Mouse (Mus musculus) intestine, embryonic 14.5 days (tissue): ENCODE measurements at regions not wholly inside any gene's neighbourhood (a gene's known extent, or its start where the extent isn't known, plus 50 kb on each side); places are given as distances from the start of the nearest gene placed in this dataset.

Experiments used
- ATAC-seq: fragments of 200-750 bp; cut with Nextera tagmentation; replicated peaks from 2 replicates; pipeline ENCODE4 v1.8.0; 2017; ENCODE audit warnings: low read depth, moderate number of reproducible peaks, moderate TSS enrichment, moderate library complexity; ENCODE audit not compliant: low FRiP score, low TSS enrichment
- DNase-seq: peaks from one replicate; pipeline ENCODE4 v3.0.0-alpha.2; 2018; ENCODE audit warnings: low spot score
- H3K27ac ChIP-seq: fragments of 300-500 bp; sonication (generic); 2 replicates; pipeline ENCODE4 v1.5.1; 2014; ENCODE audit warnings: low read depth, mild to moderate bottlenecking, control low read depth
- H3K27me3 ChIP-seq: fragments of 300-500 bp; sonication (generic); replicated peaks from 2 replicates; pipeline ENCODE4 v1.6.1; 2014; ENCODE audit warnings: low read length, control low read depth; ENCODE audit not compliant: control insufficient read depth, insufficient read depth
- H3K36me3 ChIP-seq: fragments of 300-500 bp; sonication (generic); 2 replicates; pipeline ENCODE4 v1.6.1; 2014; ENCODE audit warnings: low read length, control low read depth; ENCODE audit not compliant: control insufficient read depth, insufficient read depth
- H3K4me1 ChIP-seq: fragments of 300-500 bp; sonication (generic); replicated peaks from 2 replicates; pipeline ENCODE4 v1.6.1; 2014; ENCODE audit warnings: low read length, control low read depth, mixed read lengths; ENCODE audit not compliant: control insufficient read depth, insufficient read depth
- H3K4me2 ChIP-seq: fragments of 300-500 bp; sonication (generic); 2 replicates; pipeline ENCODE4 v1.6.1; 2014; ENCODE audit warnings: low read length
- H3K4me3 ChIP-seq: fragments of 300-500 bp; sonication (generic); 2 replicates; pipeline ENCODE4 v1.5.1; 2014; ENCODE audit warnings: low read depth, low read length, control low read depth, mixed read lengths
- H3K9ac ChIP-seq: fragments of 300-500 bp; sonication (generic); 2 replicates; pipeline ENCODE4 v1.6.1; 2014; ENCODE audit warnings: mild to moderate bottlenecking, low read length
- H3K9me3 ChIP-seq: fragments of 300-500 bp; sonication (generic); 2 replicates; pipeline ENCODE4 v1.6.1; 2016; ENCODE audit warnings: low read length, control low read depth; ENCODE audit not compliant: control insufficient read depth
- WGBS: fragments of 180-500 bp; shearing (Covaris S2); extraction: QIAGEN DNeasy Blood & Tissue Kit; methylation state at CpG from one replicate; pipeline ENCODE4 v1.1.7; 2014; 5-methylcytosine and 5-hydroxymethylcytosine counted together

DNA sequence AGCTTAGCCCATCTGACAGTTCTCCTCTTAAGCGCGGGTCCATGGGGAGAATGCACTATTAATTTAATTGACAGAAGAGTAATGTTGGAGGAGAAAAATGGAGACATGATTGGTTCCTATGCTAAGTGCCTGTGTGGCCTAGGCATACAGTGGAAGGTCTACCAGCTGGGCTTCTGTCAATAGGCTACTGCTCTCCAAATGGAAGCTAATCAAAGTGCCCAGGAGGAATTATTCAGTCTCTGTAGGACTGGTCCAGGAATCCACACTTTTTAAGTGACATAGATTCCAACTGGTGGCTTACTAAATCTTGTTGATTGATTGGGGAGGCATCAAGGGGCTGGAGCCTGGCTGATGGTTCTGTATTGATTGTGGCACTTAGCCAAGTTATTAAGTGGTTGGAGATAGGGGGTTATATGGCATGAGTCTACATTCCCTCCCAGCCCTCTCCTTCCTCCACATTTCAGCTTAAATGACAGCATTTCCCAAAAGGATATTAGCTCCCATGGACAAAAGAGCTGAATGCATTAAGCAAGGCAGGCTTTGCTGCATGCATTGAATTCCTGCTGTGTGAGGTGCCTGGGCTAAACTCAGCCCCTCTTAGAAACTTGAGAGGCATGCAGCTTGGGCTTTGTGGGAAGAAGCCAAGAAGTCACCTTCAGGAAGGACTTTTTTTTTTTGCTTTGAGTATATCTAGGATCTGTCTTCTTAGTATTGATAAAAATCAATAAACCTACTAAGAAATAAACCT is 75.0 kb upstream of the Pirt start:
- Histone ChIP-seq H3K36me3 (no peaks in the 10 kb centered on the region), H3K9ac (no peak overlapping the region), H3K4me1 (no peaks in the 10 kb centered on the region), H3K27ac (no peak overlapping the region), H3K4me3 (no peak overlapping the region), H3K9me3 (no peaks in the 10 kb centered on the region), H3K4me2 (no peak overlapping the region), H3K27me3 (no peaks in the 10 kb centered on the region)
- 68% methylated on average over 2 of the region's 2 CpGs for WGBS
- ATAC-seq, result no peak
- DNase-seq, result no peak

DNA sequence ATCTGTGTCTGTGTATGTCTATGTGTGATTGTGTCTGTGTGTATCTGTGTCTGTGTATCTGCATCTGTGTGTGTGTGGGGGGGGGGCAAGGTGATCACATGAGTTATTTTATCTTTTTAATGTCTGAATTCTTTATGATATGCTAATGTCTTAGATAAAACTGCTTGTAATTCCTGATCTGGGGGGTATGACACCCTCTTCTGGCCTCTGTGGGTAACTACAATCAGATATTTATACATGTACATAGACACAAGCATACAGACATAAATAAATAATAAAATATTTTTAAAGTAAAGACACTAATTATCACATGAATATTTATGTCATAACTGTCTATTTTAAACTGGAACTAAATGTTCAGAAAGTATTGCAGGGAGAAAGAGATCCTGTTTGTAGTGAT is 66.5 kb upstream of the Pirt start:
- Histone ChIP-seq H3K4me1 (no peaks in the 10 kb centered on the region), H3K27me3 (no peaks in the 10 kb centered on the region), H3K27ac (no peak overlapping the region), H3K4me3 (no peak overlapping the region), H3K36me3 (no peaks in the 10 kb centered on the region), H3K4me2 (no peak overlapping the region), H3K9me3 (no peaks in the 10 kb centered on the region), H3K9ac (no peak overlapping the region)
- ATAC-seq, result no peak
- no peak for DNase-seq

DNA sequence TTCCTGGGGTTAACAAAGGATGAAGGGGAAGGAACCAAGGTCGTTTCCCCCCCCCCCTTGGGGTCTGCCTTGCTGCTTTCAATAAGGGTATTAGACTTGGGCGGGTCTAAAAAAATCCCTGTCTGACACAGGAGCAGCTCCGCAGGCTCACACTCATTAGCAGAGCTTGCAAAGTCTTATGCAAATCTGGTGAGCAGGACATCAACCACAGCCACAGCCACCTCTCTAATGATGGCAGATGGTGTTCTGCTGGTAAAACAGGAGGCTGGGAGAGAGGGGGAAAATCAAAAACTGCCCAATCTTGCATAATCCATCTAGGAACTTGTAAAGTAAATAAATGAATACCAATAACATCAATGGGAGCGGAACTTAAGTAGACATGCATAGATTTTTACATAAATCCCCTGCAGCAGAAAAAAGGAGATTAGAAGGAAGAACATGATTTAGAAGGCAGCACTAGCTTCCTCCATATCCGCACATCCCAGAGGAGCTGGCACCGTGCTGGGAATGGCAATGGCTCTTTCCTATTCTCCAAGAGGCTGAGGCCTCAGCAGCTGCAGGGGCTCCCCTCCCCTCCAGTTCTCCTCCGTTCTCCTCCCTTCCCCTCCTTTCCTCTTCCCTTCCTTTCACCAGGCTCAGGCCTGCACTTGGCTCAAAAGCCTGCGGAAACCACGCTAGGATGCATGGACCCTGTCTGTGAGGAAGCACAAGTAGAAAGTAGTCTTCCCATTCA is 65.6 kb upstream of the Pirt start:
- no peak for DNase-seq
- Histone ChIP-seq H3K4me1 (no peaks in the 10 kb centered on the region), H3K27me3 (no peaks in the 10 kb centered on the region), H3K9me3 (no peaks in the 10 kb centered on the region), H3K36me3 (no peaks in the 10 kb centered on the region), H3K4me3 (no peak overlapping the region), H3K9ac (no peak overlapping the region), H3K4me2 (no peak overlapping the region), H3K27ac (no peak overlapping the region)
- WGBS, result 41% methylated on average over 9 of the region's 9 CpGs
- no peak for ATAC-seq
